Mouse (Mus musculus) left cerebral cortex, adult 18-20 months (tissue): Measurements from ENCODE around the gene Tmem117. TPM values are rescaled to one million over a fixed set of nuclear protein-coding genes. Genes with fewer than 3 reads are reported as not detected.

Experiments used
- DNase-seq, 2 experiments: peaks; one replicate each; pipeline ENCODE4 v3.0.0; 2021 to 2022; ENCODE audit warnings: low spot score in 2 of 2, mixed read lengths in 1 of 2
- long read RNA-seq, 2 experiments: library from polyadenylated mRNA; stranded (forward); transcript quantifications; one replicate each; pipeline ENCODE4 v2.0.0; 2021
- total RNA-seq, 2 experiments: library from RNA; stranded (reverse); gene quantifications; 2 replicates each; pipeline ENCODE4 v1.2.3; 2021

Tmem117 gene
- total RNA-seq, result 1 to 10 TPM; 5.8 to 7.2 TPM
- long read RNA-seq, experiment 1, transcript Tmem117-201 (8 exons, 2,717 nt), result major isoform, 6 of 6 reads
- long read RNA-seq, experiment 1, partial matches to known transcripts, result 0 of 6 reads
- long read RNA-seq, experiment 1, other reads (novel, unspliced or antisense), result 0 of 6 reads
- long read RNA-seq, experiment 2, transcript Tmem117-201 (8 exons, 2,717 nt), result major isoform, 6 of 6 reads
- long read RNA-seq, experiment 2, partial matches to known transcripts, result 0 of 6 reads
- long read RNA-seq, experiment 2, other reads (novel, unspliced or antisense), result 0 of 6 reads

- peak in 1 of 2 experiments; percentile 52 for DNase-seq
Measured at GRCm38 (mm10) chr15:94628830-94629601, at the start of gene Tmem117. Gene Tmem117 (plus strand): TSS chr15:94629232.

GRCm38 (mm10) chr15:94582000-94582593, 46.9 kb upstream of the Tmem117 start:
- DNase-seq, result no peak

- DNase-seq, result no peak
Measured at GRCm38 (mm10) chr15:94583153-94583552, 45.9 kb upstream of the Tmem117 start.

GRCm38 (mm10) chr15:94584738-94585137, 44.3 kb upstream of the Tmem117 start:
- no peak for DNase-seq

- DNase-seq, result no peak
Measured at GRCm38 (mm10) chr15:94587826-94588715, 41.0 kb upstream of the Tmem117 start.

- DNase-seq, result peak; percentile 98 to 99
Measured at GRCm38 (mm10) chr15:94589219-94590075, 39.6 kb upstream of the Tmem117 start, which contains the start of gene Twf1. Gene Twf1 (minus strand): TSS chr15:94589889.

- no peak for DNase-seq
Measured at GRCm38 (mm10) chr15:94590083-94590482, 38.9 kb upstream of the Tmem117 start.

- no peak for DNase-seq
Measured at GRCm38 (mm10) chr15:94591356-94591755, 37.7 kb upstream of the Tmem117 start.

GRCm38 (mm10) chr15:94593586-94593985, 35.4 kb upstream of the Tmem117 start:
- DNase-seq, result no peak

GRCm38 (mm10) chr15:94600145-94600707, 28.8 kb upstream of the Tmem117 start:
- no peak for DNase-seq

- peak; percentile 46 to 48 for DNase-seq
Measured at GRCm38 (mm10) chr15:94601339-94601738, 27.7 kb upstream of the Tmem117 start.

GRCm38 (mm10) chr15:94602441-94602840, 26.6 kb upstream of the Tmem117 start:
- DNase-seq, result no peak

GRCm38 (mm10) chr15:94607768-94608167, 21.3 kb upstream of the Tmem117 start:
- DNase-seq, result peak; percentile 31 to 39

GRCm38 (mm10) chr15:94616036-94616435, 13.0 kb upstream of the Tmem117 start:
- DNase-seq, result no peak

GRCm38 (mm10) chr15:94620909-94621308, 8.1 kb upstream of the Tmem117 start:
- no peak for DNase-seq

GRCm38 (mm10) chr15:94628463-94628829, 586 bp upstream of the Tmem117 start:
- no peak for DNase-seq

- DNase-seq, result no peak
Measured at GRCm38 (mm10) chr15:94630553-94630952, 1.5 kb downstream of the Tmem117 start.

- no peak for DNase-seq
Measured at GRCm38 (mm10) chr15:94634524-94634923, 5.5 kb downstream of the Tmem117 start.

GRCm38 (mm10) chr15:94638207-94638606, 9.2 kb downstream of the Tmem117 start:
- no peak for DNase-seq

- no peak for DNase-seq
Measured at GRCm38 (mm10) chr15:94639126-94639525, 10.1 kb downstream of the Tmem117 start.
